Comparison of ENCODE assay signal across 14 mouse cellular contexts in the genomic region with DNA sequence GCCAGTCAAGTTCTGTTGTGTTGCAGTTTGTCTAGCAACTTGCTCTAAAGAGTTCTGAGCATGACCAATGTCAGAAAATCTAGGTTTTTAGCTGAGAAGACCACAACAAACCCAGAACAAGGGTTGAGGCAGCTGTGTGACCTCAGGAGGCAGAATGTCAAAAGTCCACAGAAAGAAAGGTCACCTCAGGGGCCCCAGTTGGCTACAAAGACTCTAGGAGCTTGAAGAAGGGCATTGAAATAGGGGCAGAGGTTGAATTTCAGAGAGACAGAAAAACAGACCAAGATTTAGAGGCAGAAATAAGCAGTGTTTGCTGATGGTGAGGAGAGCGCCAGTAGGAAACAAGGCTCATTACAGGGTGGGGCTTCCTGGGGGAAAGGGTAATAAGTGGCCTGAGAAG.
"Had no signal": no experiment of that assay in that cellular context is flagged by ENCODE, and none has a peak within 500 bp of the region (broad histone marks: within the 10 kb centered on the region; RNA-seq: fewer than 3 reads in every experiment).

No protein-coding gene starts in this region.

- H3K27ac ChIP-seq: kidney, postnatal 0 days; layer of hippocampus, adult 2 months; limb, embryonic 10.5 days; limb, embryonic 13.5 days; liver, embryonic 12.5 days; liver, embryonic 15.5 days; lung, embryonic 15.5 days; midbrain, embryonic 12.5 days; midbrain, embryonic 15.5 days; stomach, postnatal 0 days had no signal

- H3K36me3 ChIP-seq: limb, embryonic 10.5 days; limb, embryonic 13.5 days; liver, embryonic 12.5 days; liver, embryonic 15.5 days; lung, embryonic 15.5 days; midbrain, embryonic 12.5 days; midbrain, embryonic 15.5 days had no signal

- ATAC-seq: liver, embryonic 12.5 days had no signal

- H3K4me3 ChIP-seq: layer of hippocampus, adult 2 months; limb, embryonic 10.5 days; limb, embryonic 13.5 days; liver, embryonic 12.5 days; liver, embryonic 15.5 days; lung, embryonic 15.5 days; megakaryocyte, embryonic 14.5 days; midbrain, embryonic 12.5 days; midbrain, embryonic 15.5 days; myocyte had no signal

- DNase-seq: right cerebral cortex, postnatal 14 days; thymus, adult 18-20 months had no signal

- H3K4me1 ChIP-seq: liver, embryonic 12.5 days; liver, embryonic 15.5 days had no signal

- H3K9ac ChIP-seq: limb, embryonic 13.5 days; liver, embryonic 12.5 days; liver, embryonic 15.5 days; lung, embryonic 15.5 days; midbrain, embryonic 12.5 days; midbrain, embryonic 15.5 days had no signal

- H3K27me3 ChIP-seq: liver, embryonic 12.5 days; liver, embryonic 15.5 days; lung, embryonic 15.5 days had no signal

- H3K4me2 ChIP-seq: limb, embryonic 13.5 days; liver, embryonic 12.5 days; liver, embryonic 15.5 days; lung, embryonic 15.5 days; midbrain, embryonic 12.5 days; midbrain, embryonic 15.5 days had no signal

- H3K9me3 ChIP-seq: limb, embryonic 10.5 days; limb, embryonic 13.5 days; liver, embryonic 12.5 days; liver, embryonic 15.5 days; lung, embryonic 15.5 days; megakaryocyte, embryonic 14.5 days; midbrain, embryonic 12.5 days; midbrain, embryonic 15.5 days had no signal
